Mouse (Mus musculus): Measurements from ENCODE around the gene Gcnt4. TPM values are rescaled to one million over a fixed set of nuclear protein-coding genes. Genes with fewer than 3 reads are reported as not detected.

Gene Gcnt4
- total and polyA plus RNA-seq, 3 experiments = not detected

- H3K36me3 ChIP-seq (replicated peaks in 1 of 2; ENCODE audit: control insufficient read depth in 1 of 2, insufficient read depth in 1 of 2, low read length in 1 of 2) = no peaks in the 10 kb centered on the region
- H3K79me2 ChIP-seq (replicated peaks; ENCODE audit: control insufficient read depth, extremely low read depth, insufficient read depth, poor library complexity, severe bottlenecking) = no peaks in the 10 kb centered on the region
- no peak for DNase-seq (ENCODE audit: extremely low read depth)
- no peak overlapping the region for H3K9ac ChIP-seq (ENCODE audit: insufficient read depth, low read depth)
- no peak overlapping the region for H3K4me3 ChIP-seq (replicated peaks in 1 of 3; ENCODE audit: low read depth in 2 of 3, low read length in 2 of 3, poor library complexity in 1 of 3)
- in situ Hi-C loops (cut with MboI; ENCODE audit: low pct_ligation_motif_present, low pct_unique_long_range_greater_than_20kb, low sequenced_read_pairs) = no loop called here
- dilution Hi-C loops (cut with MboI; ENCODE audit: extremely low pct_ligation_motif_present, extremely low pct_unique_long_range_greater_than_20kb, low sequenced_read_pairs) = no loop called here
- no peaks in the 10 kb centered on the region for H3K9me3 ChIP-seq (replicated peaks; ENCODE audit: low read length)
- TF ChIP-seq MXI1 (IDR thresholded peaks at IDR 0.05; ENCODE audit: low read depth, low read length) = no peak
- TF ChIP-seq PAX5 (IDR thresholded peaks at IDR 0.05; ENCODE audit: low read length) = no peak
- no peak for TF ChIP-seq RCOR1 (conservative IDR thresholded peaks at IDR 0.05; ENCODE audit: low read depth, low read length)
- TF ChIP-seq TBP (conservative IDR thresholded peaks at IDR 0.05; ENCODE audit: low read depth, low read length) = no peak
- TF ChIP-seq JUND (conservative IDR thresholded peaks at IDR 0.05; ENCODE audit: low read depth, low read length) = no peak
- TF ChIP-seq SIN3A (IDR thresholded peaks at IDR 0.05; ENCODE audit: low read length) = no peak
- TF ChIP-seq GABPA (IDR thresholded peaks at IDR 0.05; ENCODE audit: insufficient replicate concordance, low read depth, low read length) = no peak
- TF ChIP-seq ZC3H11A (IDR thresholded peaks at IDR 0.05; ENCODE audit: low read depth, low read length) = no peak
- TF ChIP-seq POLR2A (IDR thresholded peaks at IDR 0.05; ENCODE audit: low read depth, low read length) = no peak
- no peak for TF ChIP-seq SMC3 (IDR thresholded peaks at IDR 0.05; ENCODE audit: low read depth, low read length)
- no peak overlapping the region for H3K27ac ChIP-seq (ENCODE audit: insufficient read depth, low read depth)
- no peak overlapping the region for H3K4me2 ChIP-seq (ENCODE audit: insufficient read depth, low read depth, poor library complexity, severe bottlenecking)
- no peaks in the 10 kb centered on the region; a peak in 1 of 4 replicates for H3K4me1 ChIP-seq (ENCODE audit: control insufficient read depth in 1 of 2, insufficient read depth in 2 of 2)
- no peaks in the 10 kb centered on the region for H3K27me3 ChIP-seq (replicated peaks)
Measured at GRCm38 (mm10) chr13:96985599-96986275, 61.2 kb downstream of the Gcnt4 start.

GRCm38 (mm10) chr13:96989129-96989528 lies 64.6 kb downstream of the Gcnt4 start:
- Histone ChIP-seq H3K9ac (ENCODE audit: insufficient read depth, low read depth) (no peak overlapping the region), H3K9me3 (replicated peaks; ENCODE audit: low read length) (no peaks in the 10 kb centered on the region), H3K4me2 (ENCODE audit: insufficient read depth, low read depth, poor library complexity, severe bottlenecking) (no peak overlapping the region), H3K36me3 (replicated peaks in 1 of 2; ENCODE audit: control insufficient read depth in 1 of 2, insufficient read depth in 1 of 2, low read length in 1 of 2) (no peaks in the 10 kb centered on the region), H3K79me2 (replicated peaks; ENCODE audit: control insufficient read depth, extremely low read depth, insufficient read depth, poor library complexity, severe bottlenecking) (no peaks in the 10 kb centered on the region), H3K27ac (ENCODE audit: insufficient read depth, low read depth) (no peak overlapping the region), H3K4me1 (ENCODE audit: control insufficient read depth in 1 of 2, insufficient read depth in 2 of 2) (no peaks in the 10 kb centered on the region), H3K27me3 (replicated peaks) (no peaks in the 10 kb centered on the region), H3K4me3 (replicated peaks in 1 of 3; ENCODE audit: low read depth in 2 of 3, low read length in 2 of 3, poor library complexity in 1 of 3) (no peak overlapping the region)
- dilution Hi-C loops (cut with MboI; ENCODE audit: extremely low pct_ligation_motif_present, extremely low pct_unique_long_range_greater_than_20kb, low sequenced_read_pairs) (no loop called here), in situ Hi-C loops (cut with MboI; ENCODE audit: low pct_ligation_motif_present, low pct_unique_long_range_greater_than_20kb, low sequenced_read_pairs) (no loop called here)
- TF ChIP-seq MAX (IDR thresholded peaks at IDR 0.05; ENCODE audit: low read length) = no peak
- no peak for TF ChIP-seq ZMIZ1 (IDR thresholded peaks at IDR 0.05; ENCODE audit: low read depth, low read length)
- no peak for TF ChIP-seq JUND (conservative IDR thresholded peaks at IDR 0.05; ENCODE audit: low read depth, low read length)
- no peak for TF ChIP-seq MXI1 (IDR thresholded peaks at IDR 0.05; ENCODE audit: low read depth, low read length)
- no peak for TF ChIP-seq CTCF (conservative IDR thresholded peaks at IDR 0.05 in 1 of 2, IDR thresholded peaks at IDR 0.05 in 1 of 2; ENCODE audit: low read depth in 2 of 2, low read length in 2 of 2)
- no peak for TF ChIP-seq HCFC1 (IDR thresholded peaks at IDR 0.05; ENCODE audit: low read depth, low read length)
- TF ChIP-seq EP300 (IDR thresholded peaks at IDR 0.05; ENCODE audit: low read length) = no peak
- no peak for TF ChIP-seq MAZ (IDR thresholded peaks at IDR 0.05; ENCODE audit: low read depth, low read length)
- TF ChIP-seq JUN (IDR thresholded peaks at IDR 0.05; ENCODE audit: insufficient read depth, low read depth, low read length) = no peak
- DNase-seq (ENCODE audit: extremely low read depth) = no peak

Measured in CH12.LX (cell line).